ENCODE assay signal across 8 mouse cellular contexts in the genomic region with DNA sequence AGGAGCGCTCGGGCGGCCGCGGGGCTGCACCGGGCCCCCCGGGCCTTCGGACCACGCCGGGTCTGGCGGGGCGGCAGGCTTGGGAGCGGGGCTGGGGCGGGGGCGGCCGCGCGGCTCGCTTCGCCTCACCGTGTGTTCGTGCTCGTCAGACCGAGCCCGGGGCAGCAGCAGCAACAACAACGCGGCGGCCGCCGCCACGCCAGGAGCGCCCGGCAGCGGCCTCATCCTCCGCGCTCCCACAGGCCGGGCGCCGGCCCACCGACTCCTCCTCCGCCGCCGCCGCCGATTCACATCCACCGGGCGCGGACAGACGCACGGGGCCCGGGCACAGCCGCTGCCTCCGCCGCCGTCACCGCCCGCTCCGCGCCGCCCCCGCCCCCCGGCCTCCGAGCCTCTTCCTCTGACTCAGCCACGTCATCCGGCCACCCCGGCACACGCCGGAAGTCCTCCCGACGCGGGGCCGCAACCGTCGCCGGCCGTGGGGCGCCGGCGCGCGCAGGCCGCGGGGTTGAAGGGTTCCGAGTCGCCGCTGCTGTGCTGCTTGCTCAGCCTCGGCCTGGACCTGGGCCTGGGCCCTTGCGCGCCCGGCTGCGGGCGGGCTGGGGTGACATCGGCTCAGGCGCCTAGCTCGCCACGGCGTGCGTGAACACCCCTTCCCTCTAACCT. TPM values are rescaled to one million over a fixed set of nuclear protein-coding genes. Genes with fewer than 3 reads are reported as not detected.
DNase-seq lines count a peak whose midpoint lies in the region; ATAC-seq lines count a peak whose summit lies in the region.

A gene (minus strand): TSS at position 368 of the 666 bp plus-strand sequence.

- ATAC-seq in erythroid progenitor cell, adult 5-6 weeks (replicated peaks; ENCODE audit: low FRiP score, poor library complexity, severe bottlenecking): peak; percentile 82
- peak; percentile 74 for ATAC-seq in heart, embryonic 13.5 days (ENCODE audit: extremely low read depth, insufficient number of reproducible peaks, low FRiP score, low TSS enrichment)
- peak; percentile 88 for ATAC-seq in liver, embryonic 13.5 days (ENCODE audit: low read depth)
- peak; percentile 92 for ATAC-seq in stomach, embryonic 16.5 days (ENCODE audit: insufficient read depth, low FRiP score)

- H3K4me2 ChIP-seq in heart, embryonic 13.5 days: peak within 1 kb of the TSS; percentile 75
- peak within 1 kb of the TSS; percentile 82 for H3K4me2 ChIP-seq in liver, embryonic 13.5 days
- peak within 1 kb of the TSS; percentile 63 for H3K4me2 ChIP-seq in stomach, embryonic 16.5 days (ENCODE audit: low read depth, low read length)

- H3K4me3 ChIP-seq in heart, embryonic 13.5 days: peak within 1 kb of the TSS; percentile 96
- peak within 1 kb of the TSS; percentile 95 for H3K4me3 ChIP-seq in liver, embryonic 13.5 days (replicated peaks)
- H3K4me3 ChIP-seq in stomach, embryonic 16.5 days (replicated peaks; ENCODE audit: low read length): peak within 1 kb of the TSS; percentile 93

- H3K36me3 ChIP-seq in heart, embryonic 13.5 days: peaks cover 5% of the 10 kb centered on the region; the same call in 1 of the 2 replicates
- 0 out of 2 replicates have a peak, but pooled peaks cover 3% of the 10 kb centered on the region for H3K36me3 ChIP-seq in liver, embryonic 13.5 days
- no peaks in the 10 kb centered on the region for H3K36me3 ChIP-seq in stomach, embryonic 16.5 days (ENCODE audit: control insufficient read depth, insufficient read depth, low read length)

- peak; percentile 92 for DNase-seq in CD4-positive helper T cell, adult 2 months (ENCODE audit: low read depth, low spot score)
- peak; percentile 72 for DNase-seq in brain, embryonic 18.5 days (ENCODE audit: low read depth, low spot score)
- peak; percentile 92 for DNase-seq in kidney, postnatal 14 days
- peak; percentile 79 for DNase-seq in liver, embryonic 13.5 days
- DNase-seq in neural tube, embryonic 10.5 days (ENCODE audit: extremely low spot score, low spot score): peak; percentile 89

- H3K27me3 ChIP-seq in heart, embryonic 13.5 days (replicated peaks): no peaks in the 10 kb centered on the region
- no peaks in the 10 kb centered on the region for H3K27me3 ChIP-seq in liver, embryonic 13.5 days
- no peaks in the 10 kb centered on the region for H3K27me3 ChIP-seq in stomach, embryonic 16.5 days (ENCODE audit: control insufficient read depth, insufficient read depth, low read length)

- H3K27ac ChIP-seq in heart, embryonic 13.5 days (replicated peaks): peak within 1 kb of the TSS; percentile 99
- H3K27ac ChIP-seq in liver, embryonic 13.5 days: peak within 1 kb of the TSS; percentile 93
- H3K27ac ChIP-seq in stomach, embryonic 16.5 days (ENCODE audit: low read length): peak within 1 kb of the TSS; percentile 99

- peaks cover 45% of the 10 kb centered on the region for H3K4me1 ChIP-seq in heart, embryonic 13.5 days
- peaks cover 45% of the 10 kb centered on the region for H3K4me1 ChIP-seq in liver, embryonic 13.5 days (replicated peaks)
- peaks cover 25% of the 10 kb centered on the region for H3K4me1 ChIP-seq in stomach, embryonic 16.5 days (ENCODE audit: control insufficient read depth, insufficient read depth, low read length)

- no peaks in the 10 kb centered on the region for H3K9me3 ChIP-seq in heart, embryonic 13.5 days
- H3K9me3 ChIP-seq in liver, embryonic 13.5 days (replicated peaks): no peaks in the 10 kb centered on the region
- H3K9me3 ChIP-seq in stomach, embryonic 16.5 days (replicated peaks; ENCODE audit: control insufficient read depth, low read length): no peaks in the 10 kb centered on the region

- H3K9ac ChIP-seq in heart, embryonic 13.5 days: peak within 1 kb of the TSS; percentile 94
- peak within 1 kb of the TSS; percentile 95 for H3K9ac ChIP-seq in liver, embryonic 13.5 days
- peak within 1 kb of the TSS; percentile 99 for H3K9ac ChIP-seq in stomach, embryonic 16.5 days (ENCODE audit: low read length)

- under 1% methylated on average over 61 of the region's 98 CpGs for WGBS in heart, embryonic 13.5 days
- WGBS in liver, embryonic 13.5 days (ENCODE audit: insufficient replicate concordance): under 1% methylated on average over 76 of the region's 98 CpGs
- under 1% methylated on average over 85 of the region's 98 CpGs for WGBS in stomach, embryonic 16.5 days

RNA-seq across cellular contexts. Expression of the gene that starts here (rescaled TPM):
- total RNA-seq in erythroid progenitor cell, adult 5-6 weeks (2015; ENCODE audit: low replicate concordance): 21.4 and 31.0 TPM in 2 replicates
- total RNA-seq in erythroid progenitor cell, adult 5-6 weeks (2017; ENCODE audit: low replicate concordance): 41.4 and 53.7 TPM in 2 replicates
- polyA plus RNA-seq in heart, embryonic 13.5 days (2015; fragmentation: Nextera tagmentation; extraction: Ambion mirVana): 87.9 and 92.9 TPM in 2 replicates
- polyA plus RNA-seq in liver, embryonic 13.5 days (2015; fragmentation: Nextera tagmentation; extraction: Ambion mirVana): 58.2 and 72.6 TPM in 2 replicates
- 136 and 151 TPM in 2 replicates for polyA plus RNA-seq in stomach, embryonic 16.5 days (2015; fragmentation: Nextera tagmentation; extraction: Ambion mirVana)

Comparison
In these comparisons a context has a peak if more than half of its experiments do, and no peak if none do; other contexts are left out.
1. Peak in every context shown above with its lines: DNase-seq, ATAC-seq, H3K4me3 ChIP-seq and H3K27ac ChIP-seq.